Mouse (Mus musculus) MEL (cell line): ENCODE data around the gene Serpinb1a. TPM values are rescaled to one million over a fixed set of nuclear protein-coding genes. Genes with fewer than 3 reads are reported as not detected.

Experiments
- DNase-seq: peaks from one replicate; pipeline ENCODE4 v3.0.0; 2011; ENCODE audit warnings: low read depth, low spot score
- H3K27ac ChIP-seq: 2 replicates; pipeline ENCODE4 v1.5.1; 2012; ENCODE audit warnings: low read depth, mild to moderate bottlenecking, control low read depth, low read length, moderate library complexity; ENCODE audit not compliant: control insufficient read depth
- H3K27me3 ChIP-seq, 2 experiments: fragments of 150-350 bp in 1 of 2; sonication (generic) in 1 of 2; 2 replicates each; pipeline ENCODE4 v1.6.1; 2012; ENCODE audit warnings: low read length in 2 of 2, mild to moderate bottlenecking in 2 of 2, improper control_type of control experiment in 1 of 2, moderate library complexity in 1 of 2; ENCODE audit not compliant: insufficient read depth in 2 of 2, control insufficient read depth in 1 of 2
- H3K36me3 ChIP-seq, 2 experiments: 2 replicates each; pipeline ENCODE4 v1.6.1; 2012 to 2014; ENCODE audit warnings: low read length in 2 of 2, improper control_type of control experiment in 1 of 2, inconsistent platforms in 1 of 2, mild to moderate bottlenecking in 1 of 2; ENCODE audit not compliant: insufficient read depth in 2 of 2, control insufficient read depth in 1 of 2
- H3K4me1 ChIP-seq, 2 experiments: fragments of 150-350 bp in 1 of 2; sonication (generic) in 1 of 2; 2 replicates each; pipeline ENCODE4 v1.6.1; 2012; ENCODE audit warnings: low read length in 2 of 2, improper control_type of control experiment in 1 of 2, mild to moderate bottlenecking in 1 of 2; ENCODE audit not compliant: insufficient read depth in 2 of 2, control insufficient read depth in 1 of 2
- H3K4me3 ChIP-seq, 2 experiments: fragments of 150-350 bp in 1 of 2; sonication (generic) in 1 of 2; 2 replicates each; pipeline ENCODE4 v1.5.1; 2012; ENCODE audit warnings: low read depth in 2 of 2, low read length in 2 of 2, mild to moderate bottlenecking in 2 of 2, moderate library complexity in 2 of 2, control low read depth in 1 of 2, improper control_type of control experiment in 1 of 2; ENCODE audit not compliant: control insufficient read depth in 1 of 2, insufficient read depth in 1 of 2
- H3K79me2 ChIP-seq: 2 replicates; pipeline ENCODE4 v1.6.1; 2012; ENCODE audit warnings: mild to moderate bottlenecking, low read length, moderate library complexity; ENCODE audit not compliant: control insufficient read depth, poor library complexity, insufficient read depth
- H3K9ac ChIP-seq: 2 replicates; pipeline ENCODE4 v1.6.1; 2012; ENCODE audit warnings: low read depth, mild to moderate bottlenecking, control low read depth, low read length, moderate library complexity; ENCODE audit not compliant: control insufficient read depth, poor library complexity, severe bottlenecking
- H3K9me3 ChIP-seq: fragments of 150-350 bp; sonication (generic); replicated peaks from 2 replicates; pipeline ENCODE4 v1.6.1; 2012; ENCODE audit warnings: mild to moderate bottlenecking, low read length, improper control_type of control experiment, moderate library complexity; ENCODE audit not compliant: insufficient read depth
- CHD1 ChIP-seq: IDR thresholded peaks from 2 replicates; pipeline ENCODE4 v1.6.1; 2012; ENCODE audit warnings: low read depth, mild to moderate bottlenecking, inconsistent platforms, low read length, improper control_type of control experiment
- CHD2 ChIP-seq: IDR thresholded peaks from 2 replicates; pipeline ENCODE4 v1.6.1; 2011; ENCODE audit warnings: low read length, improper control_type of control experiment
- CTCF ChIP-seq, 3 experiments: IDR thresholded peaks in 2 of 3; conservative IDR thresholded peaks in 1 of 3; 2 replicates each; pipeline ENCODE4 v1.5.1; 2011 to 2012; ENCODE audit warnings: low read length in 3 of 3, low read depth in 2 of 3, mild to moderate bottlenecking in 2 of 3, improper control_type of control experiment in 1 of 3, inconsistent platforms in 1 of 3, mixed read lengths in 1 of 3, moderate library complexity in 1 of 3; ENCODE audit not compliant: control insufficient read depth in 1 of 3, insufficient read depth in 1 of 3, poor library complexity in 1 of 3, severe bottlenecking in 1 of 3
- ELF1 ChIP-seq: IDR thresholded peaks from 2 replicates; pipeline ENCODE4 v1.6.1; 2014; ENCODE audit warnings: low read depth, mild to moderate bottlenecking, inconsistent platforms, low read length, improper control_type of control experiment, moderate library complexity
- GATA1 ChIP-seq: IDR thresholded peaks from 2 replicates; pipeline ENCODE4 v1.6.1; 2011; ENCODE audit warnings: low read depth, low read length, improper control_type of control experiment
- HCFC1 ChIP-seq: IDR thresholded peaks from 2 replicates; pipeline ENCODE4 v1.6.1; 2012; ENCODE audit warnings: low read depth, mild to moderate bottlenecking, inconsistent platforms, low read length, improper control_type of control experiment, moderate library complexity
- JUND ChIP-seq: IDR thresholded peaks from 2 replicates; pipeline ENCODE4 v1.6.1; 2011; ENCODE audit warnings: low read depth, mild to moderate bottlenecking, improper control_type of control experiment, low read length
- KAT2A ChIP-seq: conservative IDR thresholded peaks from 2 replicates; pipeline ENCODE4 v1.6.1; 2012; ENCODE audit warnings: low read depth, low read length, improper control_type of control experiment, inconsistent platforms
- MAFK ChIP-seq: IDR thresholded peaks from 2 replicates; pipeline ENCODE4 v1.6.1; 2011; ENCODE audit warnings: low read depth, mild to moderate bottlenecking, low read length, improper control_type of control experiment, borderline replicate concordance
- MAX ChIP-seq: IDR thresholded peaks from 2 replicates; pipeline ENCODE4 v1.6.1; 2011; ENCODE audit warnings: low read length, improper control_type of control experiment
- MAZ ChIP-seq: IDR thresholded peaks from 2 replicates; pipeline ENCODE4 v1.6.1; 2012; ENCODE audit warnings: low read depth, mild to moderate bottlenecking, inconsistent platforms, low read length, improper control_type of control experiment
- MXI1 ChIP-seq: IDR thresholded peaks from 2 replicates; pipeline ENCODE4 v1.6.1; 2011; ENCODE audit warnings: mild to moderate bottlenecking, low read depth, low read length, improper control_type of control experiment
- MYB ChIP-seq: IDR thresholded peaks from 2 replicates; pipeline ENCODE4 v1.6.1; 2011; ENCODE audit warnings: mild to moderate bottlenecking, low read depth, low read length, improper control_type of control experiment
- MYC ChIP-seq: IDR thresholded peaks from 2 replicates; pipeline ENCODE4 v1.6.1; 2011; ENCODE audit warnings: low read depth, mild to moderate bottlenecking, low read length, improper control_type of control experiment, moderate library complexity
- NELFE ChIP-seq: IDR thresholded peaks from 2 replicates; pipeline ENCODE4 v1.6.1; 2011; ENCODE audit warnings: low read depth, low read length, improper control_type of control experiment
- NRF1 ChIP-seq: IDR thresholded peaks from 2 replicates; pipeline ENCODE4 v1.6.1; 2014; ENCODE audit warnings: low read depth, mild to moderate bottlenecking, inconsistent platforms, low read length, improper control_type of control experiment, moderate library complexity; ENCODE audit not compliant: poor library complexity, insufficient read depth, severe bottlenecking
- POLR2AphosphoS2 ChIP-seq: IDR thresholded peaks from 2 replicates; pipeline ENCODE4 v1.6.1; 2011; ENCODE audit warnings: low read length, improper control_type of control experiment
- RAD21 ChIP-seq: IDR thresholded peaks from 2 replicates; pipeline ENCODE4 v1.6.1; 2011; ENCODE audit warnings: mild to moderate bottlenecking, low read depth, low read length, improper control_type of control experiment
- RCOR1 ChIP-seq: IDR thresholded peaks from 2 replicates; pipeline ENCODE4 v1.6.1; 2012; ENCODE audit warnings: low read depth, mild to moderate bottlenecking, inconsistent platforms, low read length, improper control_type of control experiment
- SMC3 ChIP-seq: IDR thresholded peaks from 2 replicates; pipeline ENCODE4 v1.6.1; 2011; ENCODE audit warnings: low read depth, low read length, improper control_type of control experiment
- TAL1 ChIP-seq: IDR thresholded peaks from 2 replicates; pipeline ENCODE4 v1.6.1; 2012; ENCODE audit warnings: mild to moderate bottlenecking, inconsistent platforms, low read length, moderate library complexity, mixed read lengths
- TBP ChIP-seq: IDR thresholded peaks from 2 replicates; pipeline ENCODE4 v1.8.0; 2011; ENCODE audit warnings: low read depth, low read length, improper control_type of control experiment
- TCF12 ChIP-seq: IDR thresholded peaks from 2 replicates; pipeline ENCODE4 v1.6.1; 2014; ENCODE audit warnings: low read depth, mild to moderate bottlenecking, inconsistent platforms, low read length, improper control_type of control experiment, moderate library complexity
- UBTF ChIP-seq: IDR thresholded peaks from 2 replicates; pipeline ENCODE4 v1.6.1; 2012; ENCODE audit warnings: low read depth, mild to moderate bottlenecking, inconsistent platforms, low read length, improper control_type of control experiment, moderate library complexity, borderline replicate concordance; ENCODE audit not compliant: insufficient read depth
- USF1 ChIP-seq: IDR thresholded peaks from 2 replicates; pipeline ENCODE4 v1.6.1; 2014; ENCODE audit warnings: low read depth, mild to moderate bottlenecking, inconsistent platforms, low read length, improper control_type of control experiment, moderate library complexity
- ZC3H11A ChIP-seq: IDR thresholded peaks from 2 replicates; pipeline ENCODE4 v1.6.1; 2012; ENCODE audit warnings: low read depth, mild to moderate bottlenecking, inconsistent platforms, low read length, improper control_type of control experiment
- ZMIZ1 ChIP-seq: IDR thresholded peaks from 2 replicates; pipeline ENCODE4 v1.6.1; 2012; ENCODE audit warnings: low read depth, mild to moderate bottlenecking, inconsistent platforms, low read length, improper control_type of control experiment, moderate library complexity
- ZNF384 ChIP-seq: IDR thresholded peaks from 2 replicates; pipeline ENCODE4 v1.6.1; 2012; ENCODE audit warnings: low read depth, mild to moderate bottlenecking, inconsistent platforms, low read length, improper control_type of control experiment
- polyA plus RNA-seq, 2 experiments: library from polyadenylated mRNA; stranded (reverse) in 1 of 2; unstranded in 1 of 2; fragments of >175 nt in 1 of 2; fragments of >200 nt in 1 of 2; gene quantifications; 2 replicates each; pipeline versions ENCODE4 v1.2.1 to v1.2.4; 2012; ENCODE audit warnings: low replicate concordance in 2 of 2, low read depth in 1 of 2; ENCODE audit not compliant: insufficient read length in 2 of 2, insufficient read depth in 1 of 2, missing spikeins in 1 of 2
- total RNA-seq: library from RNA; depleted of rRNA; stranded (reverse); fragments of 300-350 nt; gene quantifications from 2 replicates; pipeline ENCODE4 v1.2.3, GENCODE M21; 2012

The Serpinb1a gene
- total and polyA plus RNA-seq, 3 experiments = 2.7 to 6.8 TPM; not detected in 1

DNA sequence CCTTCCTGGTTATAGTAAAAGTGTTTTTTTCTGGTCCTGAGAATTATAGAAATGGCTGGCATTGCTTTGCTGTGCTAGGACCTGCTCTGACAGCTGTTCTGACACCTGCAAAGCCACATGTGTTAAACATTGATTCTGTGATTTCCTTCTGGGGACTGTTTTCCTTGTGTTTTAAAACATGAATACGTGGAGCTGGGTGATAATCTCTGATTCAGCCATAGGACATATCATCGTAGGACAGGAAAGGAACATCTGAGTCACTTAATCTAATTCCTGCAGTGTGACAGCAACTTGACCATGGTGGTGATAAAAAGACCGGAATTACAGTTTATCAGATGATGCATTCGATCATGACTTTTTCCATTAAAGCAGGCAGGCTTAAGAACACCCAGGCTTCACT, 22.1 kb downstream of the Serpinb1a start (continued):
- TF ChIP-seq NRF1 = no peak

GRCm38 (mm10) chr13:32827951-32828350, 23.0 kb downstream of the Serpinb1a start:
- TF ChIP-seq POLR2AphosphoS2 (no peak), GATA1 (no peak), MAX (no peak), ZC3H11A (peak; percentile 20; the same call in 1 of the 2 replicates), CHD2 (no peak), RCOR1 (no peak), NRF1 (no peak), JUND (no peak), CTCF (IDR thresholded peaks at IDR 0.05 in 2 of 3, conservative IDR thresholded peaks at IDR 0.05 in 1 of 3; ENCODE audit: control insufficient read depth in 1 of 3, insufficient read depth in 1 of 3, low read depth in 2 of 3, low read length in 3 of 3, poor library complexity in 1 of 3, severe bottlenecking in 1 of 3) (peak; percentile 75 to 79 (median 78)), HCFC1 (no peak), NELFE (no peak), MAFK (no peak), MYC (no peak), ELF1 (no peak), ZNF384 (peak; percentile 36; the same call in 1 of the 2 replicates), TCF12 (peak; percentile 26; the same call in 1 of the 2 replicates), CHD1 (no peak), USF1 (no peak), ZMIZ1 (no peak), MYB (no peak), UBTF (no peak), MAZ (no peak), RAD21 (peak; percentile 35), TAL1 (no peak), TBP (no peak), MXI1 (no peak), KAT2A (no peak), SMC3 (peak; percentile 49)
- H3K4me3 ChIP-seq = no peak overlapping the region
- no peaks in the 10 kb centered on the region for H3K27me3 ChIP-seq
- H3K9ac ChIP-seq = no peak overlapping the region
- H3K4me1 ChIP-seq = peaks cover 3 to 43% of the 10 kb centered on the region in 2 experiments; a peak in 3 of 4 replicates
- peak; percentile 73 for DNase-seq
- no peaks in the 10 kb centered on the region for H3K9me3 ChIP-seq
- H3K36me3 ChIP-seq = peaks cover 0 to 40% of the 10 kb centered on the region in 2 experiments; a peak in 2 of 4 replicates
- H3K27ac ChIP-seq = no peak overlapping the region
- no peaks in the 10 kb centered on the region for H3K79me2 ChIP-seq
